Mouse (Mus musculus) myocyte (in vitro differentiated cells): ENCODE measurements around the gene Lrig1.

Source experiments
- MAX ChIP-seq: IDR thresholded peaks from one replicate; pipeline ENCODE4 v1.6.1; 2011; ENCODE audit warnings: low read depth, mild to moderate bottlenecking, control low read depth
- MYOD1 ChIP-seq, 3 experiments: IDR thresholded peaks; one replicate each; pipeline ENCODE4 v1.6.1; 2011; ENCODE audit warnings: control low read depth in 2 of 3, low read depth in 2 of 3, mild to moderate bottlenecking in 2 of 3, moderate library complexity in 1 of 3; ENCODE audit not compliant: insufficient read length in 2 of 3, control insufficient read depth in 1 of 3
- MYOG ChIP-seq, 3 experiments: IDR thresholded peaks; one replicate each; pipeline ENCODE4 v1.6.1; 2011; ENCODE audit warnings: control low read depth in 2 of 3, low read depth in 2 of 3, mild to moderate bottlenecking in 2 of 3; ENCODE audit not compliant: insufficient read length in 2 of 3, control insufficient read depth in 1 of 3, insufficient read depth in 1 of 3
- POLR2A ChIP-seq: IDR thresholded peaks from one replicate; pipeline ENCODE4 v1.6.1; 2011; ENCODE audit warnings: low read depth, mild to moderate bottlenecking, control low read depth, moderate library complexity; ENCODE audit not compliant: insufficient read length
- POLR2AphosphoS2 ChIP-seq: IDR thresholded peaks from one replicate; pipeline ENCODE4 v1.6.1; 2011; ENCODE audit warnings: low read depth, control low read depth; ENCODE audit not compliant: insufficient read length
- SRF ChIP-seq: IDR thresholded peaks from one replicate; pipeline ENCODE4 v1.6.1; 2011; ENCODE audit warnings: low read depth; ENCODE audit not compliant: control insufficient read depth, insufficient read length

- no peak for TF ChIP-seq MAX
- no peak for TF ChIP-seq MYOG (IDR thresholded peaks at IDR 0.05; ENCODE audit: control insufficient read depth in 1 of 3, insufficient read depth in 1 of 3, insufficient read length in 2 of 3, low read depth in 2 of 3)
- no peak for TF ChIP-seq POLR2AphosphoS2
- no peak for TF ChIP-seq POLR2A
- TF ChIP-seq MYOD1 (IDR thresholded peaks at IDR 0.05; ENCODE audit: control insufficient read depth in 1 of 3, insufficient read length in 2 of 3, low read depth in 2 of 3) = no peak
- TF ChIP-seq SRF = no peak
Measured at GRCm38 (mm10) chr6:94658136-94658480, 41.9 kb downstream of the Lrig1 start.
